Mouse (Mus musculus) hematopoietic multipotent progenitor cell, adult 10-12 weeks (in vitro differentiated cells): ENCODE data around the gene Nfe2l3. TPM values are rescaled to one million over a fixed set of nuclear protein-coding genes. Genes with fewer than 3 reads are reported as not detected.

ENCODE experiments used
- polyA plus RNA-seq: library from polyadenylated mRNA; stranded (reverse); fragments of >175 nt; gene quantifications from 2 replicates; pipeline ENCODE4 v1.2.3, GENCODE M21; 2012; ENCODE audit warnings: low replicate concordance

The Nfe2l3 gene
- polyA plus RNA-seq = 0.15 and 1.2 TPM in 2 replicates

GRCm38 (mm10) chr6:51432535-51433397 lies at the start of gene Nfe2l3:
Gene Nfe2l3, plus strand, starts transcription at chr6:51432670.

GRCm38 (mm10) chr6:51469715-51470310 lies 37.3 kb downstream of the Nfe2l3 start, which contains the start of gene Hnrnpa2b1:
Gene Hnrnpa2b1, minus strand, starts transcription at chr6:51469894.

DNA sequence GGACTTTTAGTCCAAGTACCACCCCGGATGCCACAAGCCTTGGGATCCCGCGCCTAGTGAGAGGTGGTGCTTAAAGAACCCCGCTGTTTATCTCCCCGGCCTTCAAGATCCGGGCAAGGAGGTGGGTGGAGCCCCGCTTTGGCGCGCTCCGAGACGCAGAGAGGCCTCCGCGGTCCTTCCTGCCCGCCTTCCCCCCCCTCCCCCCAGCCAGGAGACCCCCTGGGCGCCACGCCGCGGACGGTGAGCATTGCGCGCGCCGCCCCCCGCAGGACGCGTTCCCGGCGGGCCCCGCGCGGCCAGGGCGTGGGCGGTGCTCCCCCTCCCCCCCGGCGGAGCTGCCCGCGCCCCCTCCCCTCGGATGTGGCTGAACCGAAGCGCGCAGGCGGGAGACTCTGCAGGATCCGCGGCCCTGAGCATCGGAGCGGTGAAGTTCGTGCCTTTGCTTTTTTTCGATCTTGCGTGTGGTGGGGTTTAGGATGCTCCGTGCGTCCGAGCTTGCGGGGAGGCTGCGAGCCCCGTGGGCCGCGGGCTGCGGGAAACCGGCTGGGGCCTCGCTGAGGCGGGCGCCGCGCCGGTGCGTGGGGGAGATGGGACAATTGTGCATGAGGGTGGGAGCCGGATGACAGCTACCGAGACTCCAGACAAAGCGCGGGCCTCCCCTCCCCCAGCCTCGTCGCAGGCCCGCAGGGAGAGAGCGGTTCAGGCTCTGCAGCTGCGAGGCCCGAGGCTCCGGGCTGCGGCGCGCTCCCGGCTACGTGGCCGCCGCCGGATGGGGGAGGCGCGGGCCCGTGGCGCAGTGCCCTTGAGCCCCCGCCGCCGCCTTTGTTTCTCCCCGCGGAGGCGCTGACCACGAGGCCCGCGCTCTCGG lies 38.1 kb downstream of the Nfe2l3 start, which contains the start of gene Cbx3:
Gene Cbx3, plus strand, starts transcription at position 50 of the 868 bp plus-strand sequence.

Other genes with a start within 250 kb of the Nfe2l3 start
- gene Hnrnpa2b1, start 37.2 kb downstream of the Nfe2l3 start, polyA plus RNA-seq = 119 and 325 TPM in 2 replicates
- 23.7 and 41.5 TPM in 2 replicates for gene Cbx3, start 37.7 kb downstream of the Nfe2l3 start, polyA plus RNA-seq
- 0.80 and 2.5 TPM in 2 replicates for gene Snx10, start 91.2 kb downstream of the Nfe2l3 start, polyA plus RNA-seq